In genomic region chr10:67036141-67036540, GRCm38 (mm10) we compare ENCODE assay signal across 15 mouse cellular contexts.
"Had no signal": no experiment of that assay in that cellular context is flagged by ENCODE, and none has a peak within 500 bp of the region (broad histone marks: within the 10 kb centered on the region; RNA-seq: fewer than 3 reads in every experiment).

No protein-coding gene starts in this region.

- H3K4me3 ChIP-seq: limb, embryonic 15.5 days; liver, embryonic 12.5 days; myocyte; neural tube, embryonic 12.5 days had no signal

- H3K4me1 ChIP-seq: liver, embryonic 12.5 days; neural tube, embryonic 12.5 days had no signal

- H3K27ac ChIP-seq: limb, embryonic 15.5 days; liver, embryonic 12.5 days; neural tube, embryonic 12.5 days had no signal

- H3K4me2 ChIP-seq: limb, embryonic 15.5 days; liver, embryonic 12.5 days; lung, embryonic 14.5 days; neural tube, embryonic 12.5 days had no signal

- H3K27me3 ChIP-seq: limb, embryonic 15.5 days; liver, embryonic 12.5 days; neural tube, embryonic 12.5 days had no signal

- DNase-seq: kidney, adult 11 months; kidney, adult 9 months; kidney, postnatal 14 days; layer of hippocampus, postnatal 36 days; lung, embryonic 14.5 days; lung, postnatal 10 days; lung, postnatal 4 days; midbrain, embryonic 14.5 days; right cerebral cortex, postnatal 25 days; thymus, adult 18-20 months; thymus, postnatal 14 days had no signal

- H3K9me3 ChIP-seq: limb, embryonic 15.5 days; liver, embryonic 12.5 days; neural tube, embryonic 12.5 days had no signal

- H3K9ac ChIP-seq: limb, embryonic 15.5 days; liver, embryonic 12.5 days; lung, embryonic 14.5 days; neural tube, embryonic 12.5 days had no signal

- ATAC-seq: liver, embryonic 12.5 days had no signal

- H3K36me3 ChIP-seq: liver, embryonic 12.5 days had no signal
